Mouse (Mus musculus): Measurements from ENCODE around the gene Nbas. TPM values are rescaled to one million over a fixed set of nuclear protein-coding genes. Genes with fewer than 3 reads are reported as not detected.

Nbas gene
- polyA plus RNA-seq, 1 experiment, result 27.7 TPM

GRCm38 (mm10) chr12:13452050-13452449 lies 183.1 kb downstream of the Nbas start:
- Histone ChIP-seq H3K4me1 (ENCODE audit: control insufficient read depth, insufficient read depth, low read length) (no peaks in the 10 kb centered on the region), H3K4me3 (ENCODE audit: insufficient read depth, low read length) (no peak overlapping the region), H3K27ac (ENCODE audit: insufficient read depth, low read length) (no peak overlapping the region)
- no peak for TF ChIP-seq POLR2A (IDR thresholded peaks at IDR 0.05; ENCODE audit: low read depth, low read length)
- no peak for TF ChIP-seq CTCF (IDR thresholded peaks at IDR 0.05; ENCODE audit: borderline replicate concordance, insufficient read depth, low read length)

- TF ChIP-seq POLR2A (IDR thresholded peaks at IDR 0.05; ENCODE audit: low read depth, low read length) (no peak), CTCF (IDR thresholded peaks at IDR 0.05; ENCODE audit: borderline replicate concordance, insufficient read depth, low read length) (no peak)
- no peak overlapping the region for H3K4me3 ChIP-seq (ENCODE audit: insufficient read depth, low read length)
- peaks cover 4% of the 10 kb centered on the region for H3K4me1 ChIP-seq (ENCODE audit: control insufficient read depth, insufficient read depth, low read length)
- no peak overlapping the region for H3K27ac ChIP-seq (ENCODE audit: insufficient read depth, low read length)
Measured at GRCm38 (mm10) chr12:13460223-13460853, 191.4 kb downstream of the Nbas start.

- TF ChIP-seq CTCF (IDR thresholded peaks at IDR 0.05; ENCODE audit: borderline replicate concordance, insufficient read depth, low read length) (no peak), POLR2A (IDR thresholded peaks at IDR 0.05; ENCODE audit: low read depth, low read length) (no peak)
- Histone ChIP-seq H3K4me3 (ENCODE audit: insufficient read depth, low read length) (no peak overlapping the region), H3K4me1 (ENCODE audit: control insufficient read depth, insufficient read depth, low read length) (peaks cover 4% of the 10 kb centered on the region), H3K27ac (ENCODE audit: insufficient read depth, low read length) (no peak overlapping the region)
Measured at GRCm38 (mm10) chr12:13461558-13462153, 192.7 kb downstream of the Nbas start.

GRCm38 (mm10) chr12:13462397-13462796 lies 193.5 kb downstream of the Nbas start:
- H3K27ac ChIP-seq (ENCODE audit: insufficient read depth, low read length), result no peak overlapping the region
- H3K4me3 ChIP-seq (ENCODE audit: insufficient read depth, low read length), result no peak overlapping the region
- TF ChIP-seq CTCF (IDR thresholded peaks at IDR 0.05; ENCODE audit: borderline replicate concordance, insufficient read depth, low read length) (no peak), POLR2A (IDR thresholded peaks at IDR 0.05; ENCODE audit: low read depth, low read length) (no peak)
- H3K4me1 ChIP-seq (ENCODE audit: control insufficient read depth, insufficient read depth, low read length), result peaks cover 4% of the 10 kb centered on the region

GRCm38 (mm10) chr12:13465554-13465953 lies 196.6 kb downstream of the Nbas start:
- peaks cover 6% of the 10 kb centered on the region for H3K4me1 ChIP-seq (ENCODE audit: control insufficient read depth, insufficient read depth, low read length)
- no peak overlapping the region for H3K27ac ChIP-seq (ENCODE audit: insufficient read depth, low read length)
- no peak overlapping the region for H3K4me3 ChIP-seq (ENCODE audit: insufficient read depth, low read length)
- no peak for TF ChIP-seq CTCF (IDR thresholded peaks at IDR 0.05; ENCODE audit: borderline replicate concordance, insufficient read depth, low read length)
- no peak for TF ChIP-seq POLR2A (IDR thresholded peaks at IDR 0.05; ENCODE audit: low read depth, low read length)

GRCm38 (mm10) chr12:13474881-13475280 lies 205.9 kb downstream of the Nbas start:
- no peak for TF ChIP-seq CTCF (IDR thresholded peaks at IDR 0.05; ENCODE audit: borderline replicate concordance, insufficient read depth, low read length)
- TF ChIP-seq POLR2A (IDR thresholded peaks at IDR 0.05; ENCODE audit: low read depth, low read length), result no peak
- no peak overlapping the region for H3K4me3 ChIP-seq (ENCODE audit: insufficient read depth, low read length)
- H3K4me1 ChIP-seq (ENCODE audit: control insufficient read depth, insufficient read depth, low read length), result no peaks in the 10 kb centered on the region
- H3K27ac ChIP-seq (ENCODE audit: insufficient read depth, low read length), result no peak overlapping the region

GRCm38 (mm10) chr12:13479163-13479562 lies 210.2 kb downstream of the Nbas start:
- TF ChIP-seq POLR2A (IDR thresholded peaks at IDR 0.05; ENCODE audit: low read depth, low read length) (no peak), CTCF (IDR thresholded peaks at IDR 0.05; ENCODE audit: borderline replicate concordance, insufficient read depth, low read length) (no peak)
- H3K4me1 ChIP-seq (ENCODE audit: control insufficient read depth, insufficient read depth, low read length), result no peaks in the 10 kb centered on the region
- H3K4me3 ChIP-seq (ENCODE audit: insufficient read depth, low read length), result no peak overlapping the region
- no peak overlapping the region for H3K27ac ChIP-seq (ENCODE audit: insufficient read depth, low read length)

- no peak for TF ChIP-seq POLR2A (IDR thresholded peaks at IDR 0.05; ENCODE audit: low read depth, low read length)
- TF ChIP-seq CTCF (IDR thresholded peaks at IDR 0.05; ENCODE audit: borderline replicate concordance, insufficient read depth, low read length), result no peak
- H3K4me1 ChIP-seq (ENCODE audit: control insufficient read depth, insufficient read depth, low read length), result no peaks in the 10 kb centered on the region
- H3K4me3 ChIP-seq (ENCODE audit: insufficient read depth, low read length), result no peak overlapping the region
- H3K27ac ChIP-seq (ENCODE audit: insufficient read depth, low read length), result no peak overlapping the region; the same call in 1 of the 2 replicates
Measured at GRCm38 (mm10) chr12:13486278-13486677, 217.3 kb downstream of the Nbas start.

GRCm38 (mm10) chr12:13497211-13497610 lies 228.3 kb downstream of the Nbas start:
- TF ChIP-seq POLR2A (IDR thresholded peaks at IDR 0.05; ENCODE audit: low read depth, low read length) (no peak), CTCF (IDR thresholded peaks at IDR 0.05; ENCODE audit: borderline replicate concordance, insufficient read depth, low read length) (no peak)
- H3K4me1 ChIP-seq (ENCODE audit: control insufficient read depth, insufficient read depth, low read length), result no peaks in the 10 kb centered on the region
- H3K27ac ChIP-seq (ENCODE audit: insufficient read depth, low read length), result no peak overlapping the region
- H3K4me3 ChIP-seq (ENCODE audit: insufficient read depth, low read length), result no peak overlapping the region

- Histone ChIP-seq H3K4me3 (ENCODE audit: insufficient read depth, low read length) (no peak overlapping the region), H3K27ac (ENCODE audit: insufficient read depth, low read length) (no peak overlapping the region), H3K4me1 (ENCODE audit: control insufficient read depth, insufficient read depth, low read length) (no peaks in the 10 kb centered on the region)
- TF ChIP-seq CTCF (IDR thresholded peaks at IDR 0.05; ENCODE audit: borderline replicate concordance, insufficient read depth, low read length), result no peak
- TF ChIP-seq POLR2A (IDR thresholded peaks at IDR 0.05; ENCODE audit: low read depth, low read length), result no peak
Measured at GRCm38 (mm10) chr12:13499237-13499889, 230.4 kb downstream of the Nbas start.
